Mouse (Mus musculus) limb, embryonic 14.5 days (tissue): Measurements from ENCODE around the gene Anxa5. TPM values are rescaled to one million over a fixed set of nuclear protein-coding genes. Genes with fewer than 3 reads are reported as not detected.

Experiments used
- ATAC-seq: fragments of 200-750 bp; cut with Nextera tagmentation; 2 replicates; pipeline ENCODE4 v1.8.0; 2017; ENCODE audit warnings: low read depth, moderate number of reproducible peaks, moderate TSS enrichment; ENCODE audit not compliant: low FRiP score
- DNase-seq: peaks from one replicate; pipeline ENCODE4 v3.0.0-alpha.2; 2015; ENCODE audit warnings: low spot score
- H3K27ac ChIP-seq: fragments of 300-500 bp; sonication (generic); replicated peaks from 2 replicates; pipeline ENCODE4 v1.5.1; 2014; ENCODE audit warnings: low read depth, mild to moderate bottlenecking, low read length, moderate library complexity, mixed read lengths
- H3K27me3 ChIP-seq: fragments of 300-500 bp; sonication (generic); 2 replicates; pipeline ENCODE4 v1.6.1; 2014; ENCODE audit warnings: low read length, mixed read lengths; ENCODE audit not compliant: control insufficient read depth, insufficient read depth
- H3K36me3 ChIP-seq: fragments of 300-500 bp; sonication (generic); 2 replicates; pipeline ENCODE4 v1.6.1; 2014; ENCODE audit warnings: mild to moderate bottlenecking, low read length, moderate library complexity, mixed read lengths; ENCODE audit not compliant: control insufficient read depth, insufficient read depth
- H3K4me1 ChIP-seq: fragments of 300-500 bp; sonication (generic); 2 replicates; pipeline ENCODE4 v1.6.1; 2014; ENCODE audit warnings: antibody characterized with exemption, low read length, mixed read lengths; ENCODE audit not compliant: control insufficient read depth, insufficient read depth
- H3K4me2 ChIP-seq: fragments of 300-500 bp; sonication (generic); replicated peaks from 2 replicates; pipeline ENCODE4 v1.6.1; 2014; ENCODE audit warnings: low read depth, mild to moderate bottlenecking, low read length, moderate library complexity; ENCODE audit not compliant: severe bottlenecking
- H3K4me3 ChIP-seq: fragments of 300-500 bp; sonication (generic); replicated peaks from 2 replicates; pipeline ENCODE4 v1.5.1; 2014; ENCODE audit warnings: low read length
- H3K9ac ChIP-seq: fragments of 300-500 bp; sonication (generic); 2 replicates; pipeline ENCODE4 v1.6.1; 2014; ENCODE audit warnings: mild to moderate bottlenecking, low read depth, low read length, moderate library complexity; ENCODE audit not compliant: severe bottlenecking
- H3K9me3 ChIP-seq: fragments of 300-500 bp; sonication (generic); 2 replicates; pipeline ENCODE4 v1.6.1; 2016; ENCODE audit warnings: low read length; ENCODE audit not compliant: control insufficient read depth
- POLR2A ChIP-seq: fragments of 200-500 bp; IDR thresholded peaks from 2 replicates; pipeline ENCODE4 v1.8.0; 2012; ENCODE audit warnings: inconsistent platforms, mild to moderate bottlenecking, moderate library complexity, borderline replicate concordance; ENCODE audit not compliant: insufficient read depth, insufficient read length; ENCODE audit errors: extremely low read depth
- WGBS: fragments of 180-500 bp; shearing (Covaris S2); extraction: QIAGEN DNeasy Blood & Tissue Kit; methylation state at CpG from one replicate; pipeline ENCODE4 v1.1.7; 2014; 5-methylcytosine and 5-hydroxymethylcytosine counted together
- polyA plus RNA-seq, 2 experiments: library from polyadenylated mRNA; depleted of rRNA in 1 of 2; stranded (reverse) in 1 of 2; unstranded in 1 of 2; fragments of >200 nt; fragmentation: Nextera tagmentation in 1 of 2; extraction: Ambion mirVana in 1 of 2; gene quantifications; 2 replicates each; pipeline versions ENCODE4 v1.2.1 to v1.2.3; 2012 to 2014

Anxa5 gene
- polyA plus RNA-seq, 2 experiments = 348 to 449 TPM

- no peak for TF ChIP-seq POLR2A
- Histone ChIP-seq H3K9ac (no peak overlapping the region), H3K4me2 (no peak overlapping the region), H3K4me1 (peaks cover 35% of the 10 kb centered on the region), H3K4me3 (no peak overlapping the region), H3K27ac (no peak overlapping the region), H3K27me3 (no peaks in the 10 kb centered on the region), H3K36me3 (no peaks in the 10 kb centered on the region), H3K9me3 (no peaks in the 10 kb centered on the region)
- WGBS = 84% methylated on average over 2 of the region's 2 CpGs
- DNase-seq = no peak
- ATAC-seq = no peak
Observed at GRCm38 (mm10) chr3:36480486-36480885, 4.8 kb upstream of the Anxa5 start.

GRCm38 (mm10) chr3:36478776-36479175, 3.1 kb upstream of the Anxa5 start:
- H3K9me3 ChIP-seq = no peaks in the 10 kb centered on the region
- no peak overlapping the region for H3K9ac ChIP-seq
- no peak overlapping the region for H3K4me3 ChIP-seq
- peaks cover 29% of the 10 kb centered on the region for H3K4me1 ChIP-seq
- no peak for ATAC-seq
- no peak for DNase-seq
- WGBS = 93% methylated on average over 8 of the region's 8 CpGs
- no peak for TF ChIP-seq POLR2A
- no peak overlapping the region for H3K4me2 ChIP-seq
- no peak overlapping the region for H3K27ac ChIP-seq
- no peaks in the 10 kb centered on the region for H3K27me3 ChIP-seq
- H3K36me3 ChIP-seq = no peaks in the 10 kb centered on the region

GRCm38 (mm10) chr3:36476261-36477155, 814 bp upstream of the Anxa5 start:
- no peaks in the 10 kb centered on the region for H3K9me3 ChIP-seq
- H3K27me3 ChIP-seq = no peaks in the 10 kb centered on the region
- peak overlapping the region; percentile 89 for H3K4me2 ChIP-seq
- TF ChIP-seq POLR2A = no peak
- H3K27ac ChIP-seq = peak overlapping the region; percentile 91
- no peak; the same call in 1 of the 2 replicates for ATAC-seq
- no peak for DNase-seq
- no peaks in the 10 kb centered on the region for H3K36me3 ChIP-seq
- peak overlapping the region; percentile 75 for H3K9ac ChIP-seq
- H3K4me3 ChIP-seq = peak overlapping the region; percentile 77
- H3K4me1 ChIP-seq = peaks cover 13% of the 10 kb centered on the region; the same call in 1 of the 2 replicates
- 18% methylated on average over 20 of the region's 20 CpGs for WGBS

- Histone ChIP-seq H3K4me1 (peaks cover 13% of the 10 kb centered on the region; the same call in 1 of the 2 replicates), H3K36me3 (no peaks in the 10 kb centered on the region), H3K27me3 (no peaks in the 10 kb centered on the region), H3K9ac (peak overlapping the region; percentile 75), H3K9me3 (no peaks in the 10 kb centered on the region), H3K27ac (peak overlapping the region; percentile 92), H3K4me2 (peak overlapping the region; percentile 89), H3K4me3 (peak overlapping the region; percentile 77)
- no peak for TF ChIP-seq POLR2A
- ATAC-seq = no peak; the same call in 1 of the 2 replicates
- DNase-seq = no peak
- 2% methylated on average over 24 of the region's 24 CpGs for WGBS
Observed at GRCm38 (mm10) chr3:36474938-36475483, 683 bp downstream of the Anxa5 start.

GRCm38 (mm10) chr3:36474421-36474820, 1.3 kb downstream of the Anxa5 start:
- H3K9ac ChIP-seq = no peak overlapping the region
- DNase-seq = no peak
- 77% methylated on average over 5 of the region's 5 CpGs for WGBS

More at GRCm38 (mm10) chr3:36474421-36474820, 1.3 kb downstream of the Anxa5 start:
- Histone ChIP-seq H3K9me3 (no peaks in the 10 kb centered on the region), H3K4me1 (peaks cover 13% of the 10 kb centered on the region; the same call in 1 of the 2 replicates), H3K4me2 (peak overlapping the region; percentile 89), H3K27me3 (no peaks in the 10 kb centered on the region), H3K36me3 (no peaks in the 10 kb centered on the region), H3K4me3 (peak overlapping the region; percentile 77), H3K27ac (0 out of 2 replicates have a peak overlapping the region, but pooled peaks have one; percentile 92)
- TF ChIP-seq POLR2A = no peak
- no peak for ATAC-seq
